Mouse (Mus musculus): ENCODE results near the gene Fsd1. TPM values are rescaled to one million over a fixed set of nuclear protein-coding genes. Genes with fewer than 3 reads are reported as not detected.

Gene Fsd1
- polyA plus RNA-seq, 1 experiment, result 0.36 TPM

- H3K27ac ChIP-seq (ENCODE audit: insufficient read depth, low read depth, low read length), result no peak overlapping the region
- 51% methylated on average over 22 of the region's 22 CpGs for WGBS
- H3K4me3 ChIP-seq (ENCODE audit: insufficient read depth, low read depth, low read length), result peak overlapping the region; percentile 61; the same call in 1 of the 2 replicates
- no peak for DNase-seq
- H3K36me3 ChIP-seq (ENCODE audit: control insufficient read depth, insufficient read depth, low read length), result no peaks in the 10 kb centered on the region
- no peak for TF ChIP-seq POLR2A (IDR thresholded peaks at IDR 0.05; ENCODE audit: low read depth, low read length)
- no peak for TF ChIP-seq CTCF (conservative IDR thresholded peaks at IDR 0.05; ENCODE audit: insufficient read depth, insufficient read length, low read depth, low read length)
- H3K4me1 ChIP-seq (ENCODE audit: control insufficient read depth, insufficient read depth, low read length), result peaks cover 7% of the 10 kb centered on the region; the same call in 1 of the 2 replicates
- no peaks in the 10 kb centered on the region for H3K27me3 ChIP-seq (replicated peaks; ENCODE audit: control insufficient read depth, insufficient read depth, low read length)
These were observed 14.9 kb upstream of the Fsd1 start for GRCm38 (mm10) chr17:55971453-55971852.

GRCm38 (mm10) chr17:55976255-55976862 is 9.9 kb upstream of the Fsd1 start:
- TF ChIP-seq POLR2A (IDR thresholded peaks at IDR 0.05; ENCODE audit: low read depth, low read length) (no peak), CTCF (conservative IDR thresholded peaks at IDR 0.05; ENCODE audit: insufficient read depth, insufficient read length, low read depth, low read length) (peak; percentile 79)

GRCm38 (mm10) chr17:55977301-55977700 is 9.0 kb upstream of the Fsd1 start:
- no peak for DNase-seq
- 64% methylated on average over 3 of the region's 3 CpGs for WGBS
- Histone ChIP-seq H3K4me3 (ENCODE audit: insufficient read depth, low read depth, low read length) (no peak overlapping the region), H3K27ac (ENCODE audit: insufficient read depth, low read depth, low read length) (no peak overlapping the region), H3K36me3 (ENCODE audit: control insufficient read depth, insufficient read depth, low read length) (no peaks in the 10 kb centered on the region), H3K4me1 (ENCODE audit: control insufficient read depth, insufficient read depth, low read length) (no peaks in the 10 kb centered on the region), H3K27me3 (replicated peaks; ENCODE audit: control insufficient read depth, insufficient read depth, low read length) (no peaks in the 10 kb centered on the region)
- TF ChIP-seq POLR2A (IDR thresholded peaks at IDR 0.05; ENCODE audit: low read depth, low read length) (no peak), CTCF (conservative IDR thresholded peaks at IDR 0.05; ENCODE audit: insufficient read depth, insufficient read length, low read depth, low read length) (no peak)

More at GRCm38 (mm10) chr17:55976255-55976862, 9.9 kb upstream of the Fsd1 start:
- H3K4me3 ChIP-seq (ENCODE audit: insufficient read depth, low read depth, low read length), result no peak overlapping the region
- H3K27me3 ChIP-seq (replicated peaks; ENCODE audit: control insufficient read depth, insufficient read depth, low read length), result no peaks in the 10 kb centered on the region
- DNase-seq, result peak; percentile 86
- H3K36me3 ChIP-seq (ENCODE audit: control insufficient read depth, insufficient read depth, low read length), result no peaks in the 10 kb centered on the region
- WGBS, result 13% methylated on average over 13 of the region's 13 CpGs
- H3K4me1 ChIP-seq (ENCODE audit: control insufficient read depth, insufficient read depth, low read length), result no peaks in the 10 kb centered on the region
- no peak overlapping the region for H3K27ac ChIP-seq (ENCODE audit: insufficient read depth, low read depth, low read length)

GRCm38 (mm10) chr17:55990278-55990898 is 4.1 kb downstream of the Fsd1 start:
- no peak overlapping the region for H3K27ac ChIP-seq (ENCODE audit: insufficient read depth, low read depth, low read length)
- TF ChIP-seq CTCF (conservative IDR thresholded peaks at IDR 0.05; ENCODE audit: insufficient read depth, insufficient read length, low read depth, low read length) (no peak), POLR2A (IDR thresholded peaks at IDR 0.05; ENCODE audit: low read depth, low read length) (no peak)
- no peaks in the 10 kb centered on the region for H3K4me1 ChIP-seq (ENCODE audit: control insufficient read depth, insufficient read depth, low read length)
- H3K36me3 ChIP-seq (ENCODE audit: control insufficient read depth, insufficient read depth, low read length), result no peaks in the 10 kb centered on the region
- DNase-seq, result no peak
- H3K27me3 ChIP-seq (replicated peaks; ENCODE audit: control insufficient read depth, insufficient read depth, low read length), result no peaks in the 10 kb centered on the region
- no peak overlapping the region for H3K4me3 ChIP-seq (ENCODE audit: insufficient read depth, low read depth, low read length)
- WGBS, result 85% methylated on average over 8 of the region's 8 CpGs

- Histone ChIP-seq H3K27me3 (replicated peaks; ENCODE audit: control insufficient read depth, insufficient read depth, low read length) (no peaks in the 10 kb centered on the region), H3K4me1 (ENCODE audit: control insufficient read depth, insufficient read depth, low read length) (no peaks in the 10 kb centered on the region), H3K36me3 (ENCODE audit: control insufficient read depth, insufficient read depth, low read length) (no peaks in the 10 kb centered on the region), H3K4me3 (ENCODE audit: insufficient read depth, low read depth, low read length) (no peak overlapping the region), H3K27ac (ENCODE audit: insufficient read depth, low read depth, low read length) (no peak overlapping the region)
- TF ChIP-seq POLR2A (IDR thresholded peaks at IDR 0.05; ENCODE audit: low read depth, low read length), result no peak
- TF ChIP-seq CTCF (conservative IDR thresholded peaks at IDR 0.05; ENCODE audit: insufficient read depth, insufficient read length, low read depth, low read length), result no peak
- peak; percentile 89 for DNase-seq
- WGBS, result 48% methylated on average over 15 of the region's 15 CpGs
These were observed 9.7 kb downstream of the Fsd1 start for GRCm38 (mm10) chr17:55996007-55996406.

GRCm38 (mm10) chr17:55999794-56000499 is 13.6 kb downstream of the Fsd1 start:
- DNase-seq, result no peak
- no peaks in the 10 kb centered on the region for H3K4me1 ChIP-seq (ENCODE audit: control insufficient read depth, insufficient read depth, low read length)
- H3K36me3 ChIP-seq (ENCODE audit: control insufficient read depth, insufficient read depth, low read length), result no peaks in the 10 kb centered on the region
- 35% methylated on average over 30 of the region's 30 CpGs for WGBS
- TF ChIP-seq CTCF (conservative IDR thresholded peaks at IDR 0.05; ENCODE audit: insufficient read depth, insufficient read length, low read depth, low read length), result no peak
- no peak for TF ChIP-seq POLR2A (IDR thresholded peaks at IDR 0.05; ENCODE audit: low read depth, low read length)
- no peaks in the 10 kb centered on the region for H3K27me3 ChIP-seq (replicated peaks; ENCODE audit: control insufficient read depth, insufficient read depth, low read length)
- no peak overlapping the region for H3K27ac ChIP-seq (ENCODE audit: insufficient read depth, low read depth, low read length)
- H3K4me3 ChIP-seq (ENCODE audit: insufficient read depth, low read depth, low read length), result no peak overlapping the region

- WGBS, result 79% methylated on average over 3 of the region's 3 CpGs
- H3K27ac ChIP-seq (ENCODE audit: insufficient read depth, low read depth, low read length), result no peak overlapping the region
- no peak for DNase-seq
- TF ChIP-seq POLR2A (IDR thresholded peaks at IDR 0.05; ENCODE audit: low read depth, low read length), result no peak
- TF ChIP-seq CTCF (conservative IDR thresholded peaks at IDR 0.05; ENCODE audit: insufficient read depth, insufficient read length, low read depth, low read length), result no peak
- H3K36me3 ChIP-seq (ENCODE audit: control insufficient read depth, insufficient read depth, low read length), result no peaks in the 10 kb centered on the region
- peaks cover 3% of the 10 kb centered on the region; the same call in 1 of the 2 replicates for H3K4me1 ChIP-seq (ENCODE audit: control insufficient read depth, insufficient read depth, low read length)
- H3K4me3 ChIP-seq (ENCODE audit: insufficient read depth, low read depth, low read length), result no peak overlapping the region
- no peaks in the 10 kb centered on the region for H3K27me3 ChIP-seq (replicated peaks; ENCODE audit: control insufficient read depth, insufficient read depth, low read length)
These were observed 16.7 kb downstream of the Fsd1 start for GRCm38 (mm10) chr17:56003000-56003399.
